Mouse (Mus musculus) brain, embryonic 14.5 days (tissue): ENCODE measurements at regions not wholly inside any gene's neighbourhood (a gene's known extent, or its start where the extent isn't known, plus 50 kb on each side); places are given as distances from the start of the nearest gene placed in this dataset.

Experiments
- CTCF ChIP-seq: fragments of 200-500 bp; IDR thresholded peaks from 2 replicates; pipeline ENCODE4 v1.5.1; 2012; ENCODE audit warnings: inconsistent platforms, mild to moderate bottlenecking, moderate library complexity, borderline replicate concordance; ENCODE audit not compliant: insufficient read depth, insufficient read length; ENCODE audit errors: extremely low read depth
- POLR2A ChIP-seq: fragments of 200-500 bp; IDR thresholded peaks from 2 replicates; pipeline ENCODE4 v1.6.1; 2012; ENCODE audit warnings: mild to moderate bottlenecking, inconsistent platforms, borderline replicate concordance; ENCODE audit not compliant: poor library complexity, insufficient read depth, insufficient read length, severe bottlenecking; ENCODE audit errors: extremely low read depth

DNA sequence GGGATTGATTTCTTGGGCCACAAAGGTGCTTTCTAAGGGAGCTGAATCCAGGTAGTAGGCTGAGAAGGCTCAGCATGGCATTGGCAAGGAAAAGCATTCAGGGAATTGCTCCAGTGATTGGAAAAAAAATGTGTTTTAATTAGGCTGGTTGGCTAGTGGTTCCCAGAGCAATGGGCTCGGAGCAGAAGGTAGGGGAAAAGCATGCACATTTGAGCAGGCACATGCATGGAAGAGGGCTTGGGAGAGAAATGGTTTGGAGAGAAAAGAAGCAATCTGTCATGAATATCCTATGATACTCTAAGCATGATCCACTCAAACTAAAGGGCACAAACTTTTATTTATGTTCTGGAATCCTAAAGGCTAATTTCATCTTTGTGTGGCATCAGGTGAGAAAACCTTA is 150.9 kb upstream of the Ppargc1a start:
- TF ChIP-seq POLR2A, result no peak
- no peak for TF ChIP-seq CTCF
